Mouse (Mus musculus): Measurements from ENCODE around the gene Clec11a. TPM values are rescaled to one million over a fixed set of nuclear protein-coding genes. Genes with fewer than 3 reads are reported as not detected.

Gene Clec11a
- polyA plus RNA-seq, 1 experiment from 2014 or later = 6.0 TPM

DNA sequence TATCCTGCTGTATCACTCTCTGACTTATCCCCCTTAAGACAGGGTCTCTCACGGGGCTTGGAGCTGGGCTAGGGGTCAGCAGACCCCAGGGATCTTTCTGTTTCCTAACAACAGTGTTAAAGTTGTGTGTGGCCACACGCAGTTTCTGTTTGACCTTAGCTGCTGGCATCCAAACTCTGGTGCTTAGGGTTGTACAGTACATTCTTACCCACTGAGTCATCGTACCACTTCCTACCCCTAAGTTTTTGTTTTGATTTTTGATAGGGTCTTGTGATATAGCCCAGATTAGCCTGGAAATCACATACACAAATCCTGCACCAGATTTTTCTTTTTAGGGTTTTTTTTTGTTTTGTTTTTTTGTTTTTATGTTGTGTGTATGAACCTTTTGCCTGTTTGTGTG lies 25.6 kb upstream of the Clec11a start:
- ATAC-seq (replicated peaks; ENCODE audit: low FRiP score, low read depth) = no peak
- Histone ChIP-seq H3K9ac (ENCODE audit: low read depth, low read length) (no peak overlapping the region), H3K36me3 (ENCODE audit: insufficient read depth, low read length) (no peaks in the 10 kb centered on the region), H3K4me3 (replicated peaks; ENCODE audit: low read depth, low read length) (no peak overlapping the region), H3K27me3 (ENCODE audit: insufficient read depth, low read length) (peaks cover 17% of the 10 kb centered on the region), H3K9me3 (replicated peaks; ENCODE audit: low read length) (no peaks in the 10 kb centered on the region), H3K27ac (no peak overlapping the region), H3K4me2 (ENCODE audit: low read length) (no peak overlapping the region), H3K4me1 (replicated peaks; ENCODE audit: insufficient read depth, low read length) (no peaks in the 10 kb centered on the region; the same call in 1 of the 2 replicates)
- WGBS = 63% methylated on average over 3 of the region's 3 CpGs
- TF ChIP-seq CTCF (IDR thresholded peaks at IDR 0.05; ENCODE audit: low read depth) = no peak
- no peak for DNase-seq (ENCODE audit: low spot score)

DNA sequence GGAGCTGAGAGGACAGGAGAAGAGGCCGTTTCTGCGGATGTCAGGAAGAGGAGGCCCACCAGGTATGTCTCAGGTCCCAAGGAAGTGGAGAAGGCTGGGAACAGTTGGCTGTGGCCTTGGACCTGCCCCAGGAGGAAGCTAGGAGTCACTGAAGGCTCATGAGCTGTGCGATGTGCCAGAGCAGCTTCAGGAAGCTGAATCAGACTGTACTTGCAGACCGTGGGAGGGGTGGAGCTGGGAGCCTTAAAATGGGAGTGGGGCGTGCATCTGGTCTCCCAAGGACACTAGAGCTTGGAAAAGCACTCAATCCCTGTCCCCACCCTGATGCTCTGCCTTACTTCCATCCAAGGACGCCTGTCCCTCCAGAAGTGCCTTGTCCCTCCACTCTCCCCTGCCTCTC lies 19.9 kb upstream of the Clec11a start:
- no peaks in the 10 kb centered on the region for H3K4me1 ChIP-seq (replicated peaks; ENCODE audit: insufficient read depth, low read length)
- ATAC-seq (replicated peaks; ENCODE audit: low FRiP score, low read depth) = no peak
- H3K9ac ChIP-seq (ENCODE audit: low read depth, low read length) = no peak overlapping the region
- H3K36me3 ChIP-seq (ENCODE audit: insufficient read depth, low read length) = no peaks in the 10 kb centered on the region
- no peak for TF ChIP-seq CTCF (IDR thresholded peaks at IDR 0.05; ENCODE audit: low read depth)
- H3K27me3 ChIP-seq (ENCODE audit: insufficient read depth, low read length) = no peaks in the 10 kb centered on the region
- no peak overlapping the region for H3K27ac ChIP-seq
- DNase-seq (ENCODE audit: low spot score) = no peak
- WGBS = 34% methylated on average over 6 of the region's 6 CpGs
- H3K4me2 ChIP-seq (ENCODE audit: low read length) = no peak overlapping the region
- no peaks in the 10 kb centered on the region for H3K9me3 ChIP-seq (replicated peaks; ENCODE audit: low read length)
- H3K4me3 ChIP-seq (replicated peaks; ENCODE audit: low read depth, low read length) = no peak overlapping the region

GRCm38 (mm10) chr7:44322290-44322689 lies 15.6 kb upstream of the Clec11a start:
- Histone ChIP-seq H3K36me3 (ENCODE audit: insufficient read depth, low read length) (no peaks in the 10 kb centered on the region), H3K27me3 (ENCODE audit: insufficient read depth, low read length) (no peaks in the 10 kb centered on the region), H3K4me3 (replicated peaks; ENCODE audit: low read depth, low read length) (no peak overlapping the region), H3K9ac (ENCODE audit: low read depth, low read length) (no peak overlapping the region), H3K27ac (no peak overlapping the region), H3K4me1 (replicated peaks; ENCODE audit: insufficient read depth, low read length) (no peaks in the 10 kb centered on the region), H3K9me3 (replicated peaks; ENCODE audit: low read length) (no peaks in the 10 kb centered on the region), H3K4me2 (ENCODE audit: low read length) (no peak overlapping the region)
- 88% methylated on average over 1 of the region's 1 CpGs for WGBS
- ATAC-seq (replicated peaks; ENCODE audit: low FRiP score, low read depth) = no peak
- TF ChIP-seq CTCF (IDR thresholded peaks at IDR 0.05; ENCODE audit: low read depth) = no peak
- no peak for DNase-seq (ENCODE audit: low spot score)

GRCm38 (mm10) chr7:44320886-44321285 lies 14.2 kb upstream of the Clec11a start:
- TF ChIP-seq CTCF (IDR thresholded peaks at IDR 0.05; ENCODE audit: low read depth) = no peak
- no peak for DNase-seq (ENCODE audit: low spot score)
- Histone ChIP-seq H3K9me3 (replicated peaks; ENCODE audit: low read length) (no peaks in the 10 kb centered on the region), H3K4me3 (replicated peaks; ENCODE audit: low read depth, low read length) (no peak overlapping the region), H3K9ac (ENCODE audit: low read depth, low read length) (no peak overlapping the region), H3K4me2 (ENCODE audit: low read length) (no peak overlapping the region), H3K27me3 (ENCODE audit: insufficient read depth, low read length) (no peaks in the 10 kb centered on the region), H3K4me1 (replicated peaks; ENCODE audit: insufficient read depth, low read length) (no peaks in the 10 kb centered on the region), H3K27ac (no peak overlapping the region), H3K36me3 (ENCODE audit: insufficient read depth, low read length) (no peaks in the 10 kb centered on the region)
- ATAC-seq (replicated peaks; ENCODE audit: low FRiP score, low read depth) = no peak
- 58% methylated on average over 8 of the region's 8 CpGs for WGBS

DNA sequence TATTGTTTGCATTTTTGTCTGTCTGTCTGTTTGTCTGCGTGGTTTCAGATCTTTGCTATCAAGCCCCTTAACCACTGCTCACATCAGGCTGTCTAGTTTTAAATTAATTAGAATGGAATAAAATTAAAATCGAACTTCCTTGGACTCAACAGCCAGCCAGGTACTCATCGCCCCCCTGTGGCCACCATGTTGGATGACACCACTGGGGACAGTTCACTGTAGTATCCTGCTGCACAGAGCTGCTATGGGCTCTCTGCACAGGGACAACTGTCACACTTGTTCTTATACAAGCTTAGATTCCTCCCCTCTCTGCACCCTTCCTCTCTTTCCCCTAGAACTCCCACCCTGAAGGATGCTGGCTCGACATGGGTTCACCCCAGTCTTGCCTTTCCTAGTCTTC lies 11.2 kb upstream of the Clec11a start:
- no peaks in the 10 kb centered on the region for H3K36me3 ChIP-seq (ENCODE audit: insufficient read depth, low read length)
- H3K9ac ChIP-seq (ENCODE audit: low read depth, low read length) = no peak overlapping the region
- peak; percentile 71 for TF ChIP-seq CTCF (IDR thresholded peaks at IDR 0.05; ENCODE audit: low read depth)
- H3K9me3 ChIP-seq (replicated peaks; ENCODE audit: low read length) = no peaks in the 10 kb centered on the region
- H3K4me1 ChIP-seq (replicated peaks; ENCODE audit: insufficient read depth, low read length) = no peaks in the 10 kb centered on the region
- H3K4me3 ChIP-seq (replicated peaks; ENCODE audit: low read depth, low read length) = no peak overlapping the region
- no peak overlapping the region for H3K27ac ChIP-seq
- no peak overlapping the region for H3K4me2 ChIP-seq (ENCODE audit: low read length)
- 35% methylated on average over 4 of the region's 4 CpGs for WGBS
- no peaks in the 10 kb centered on the region for H3K27me3 ChIP-seq (ENCODE audit: insufficient read depth, low read length)
- ATAC-seq (replicated peaks; ENCODE audit: low FRiP score, low read depth) (no peak), DNase-seq (ENCODE audit: low spot score) (peak; percentile 40)

DNA sequence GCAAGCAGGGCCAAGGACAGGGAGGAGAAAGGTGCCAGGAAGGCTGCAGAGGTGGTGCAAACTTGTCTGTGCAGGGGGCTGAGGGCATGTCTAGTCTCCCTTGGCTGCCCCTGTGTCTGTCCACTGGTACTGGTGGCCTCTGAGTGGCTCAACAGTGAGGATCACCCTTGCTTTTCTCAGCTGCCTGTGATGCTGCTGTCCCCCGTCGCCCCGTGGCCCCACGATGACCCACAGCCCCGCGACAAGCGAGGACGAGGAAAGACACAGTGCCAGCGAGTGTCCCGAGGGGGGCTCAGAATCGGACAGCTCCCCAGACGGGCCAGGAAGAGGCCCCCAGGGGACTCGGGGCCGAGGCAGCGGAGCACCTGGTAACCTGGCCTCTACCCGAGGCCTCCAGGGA lies 5.8 kb upstream of the Clec11a start:
- no peak for DNase-seq (ENCODE audit: low spot score)
- WGBS = 56% methylated on average over 16 of the region's 16 CpGs
- no peak overlapping the region for H3K9ac ChIP-seq (ENCODE audit: low read depth, low read length)
- peaks cover 17% of the 10 kb centered on the region for H3K4me1 ChIP-seq (replicated peaks; ENCODE audit: insufficient read depth, low read length)
- H3K4me3 ChIP-seq (replicated peaks; ENCODE audit: low read depth, low read length) = no peak overlapping the region
- 0 out of 2 replicates have a peak, but pooled peaks cover 3% of the 10 kb centered on the region for H3K27me3 ChIP-seq (ENCODE audit: insufficient read depth, low read length)
- ATAC-seq (replicated peaks; ENCODE audit: low FRiP score, low read depth) = no peak
- no peak overlapping the region for H3K4me2 ChIP-seq (ENCODE audit: low read length)
- TF ChIP-seq CTCF (IDR thresholded peaks at IDR 0.05; ENCODE audit: low read depth) = no peak
- no peaks in the 10 kb centered on the region for H3K36me3 ChIP-seq (ENCODE audit: insufficient read depth, low read length)
- no peak overlapping the region for H3K27ac ChIP-seq
- no peaks in the 10 kb centered on the region for H3K9me3 ChIP-seq (replicated peaks; ENCODE audit: low read length)

DNA sequence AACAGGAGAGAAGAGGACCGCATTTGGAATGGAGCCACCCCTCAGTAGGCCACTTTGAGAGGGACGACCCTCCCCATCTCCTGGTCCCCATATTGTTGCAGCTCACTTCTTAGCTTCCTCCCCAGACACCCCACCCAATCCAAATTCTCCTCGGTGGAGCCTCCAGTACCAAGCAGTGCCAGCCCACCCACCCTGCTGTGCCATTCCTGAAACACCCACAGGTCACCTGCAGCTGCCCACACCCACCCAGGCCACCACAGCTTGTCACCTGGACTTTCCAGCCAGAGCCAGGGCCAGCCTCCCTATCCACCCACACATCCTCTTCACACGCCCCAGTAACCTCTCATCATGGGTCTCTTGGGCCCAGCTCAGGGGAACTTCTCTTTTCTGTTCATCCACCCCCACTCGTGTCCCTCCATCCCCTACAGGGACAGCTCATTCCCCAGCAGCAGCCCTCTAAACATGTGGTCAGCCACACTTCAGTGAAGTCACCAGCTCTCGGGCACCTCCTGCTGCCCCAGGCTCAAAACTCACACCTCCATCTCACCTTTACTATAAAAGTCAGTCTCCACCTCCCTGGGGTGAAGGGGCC lies 5.1 kb upstream of the Clec11a start:
- no peak overlapping the region for H3K9ac ChIP-seq (ENCODE audit: low read depth, low read length)
- WGBS = 6% methylated on average over 6 of the region's 6 CpGs
- H3K36me3 ChIP-seq (ENCODE audit: insufficient read depth, low read length) = no peaks in the 10 kb centered on the region
- H3K4me3 ChIP-seq (replicated peaks; ENCODE audit: low read depth, low read length) = no peak overlapping the region
- ATAC-seq (replicated peaks; ENCODE audit: low FRiP score, low read depth) = no peak
- no peaks in the 10 kb centered on the region for H3K9me3 ChIP-seq (replicated peaks; ENCODE audit: low read length)
- H3K4me1 ChIP-seq (replicated peaks; ENCODE audit: insufficient read depth, low read length) = peaks cover 17% of the 10 kb centered on the region
- peak; percentile 20 for DNase-seq (ENCODE audit: low spot score)
- TF ChIP-seq CTCF (IDR thresholded peaks at IDR 0.05; ENCODE audit: low read depth) = peak; percentile 49; the same call in 1 of the 2 replicates
- H3K27ac ChIP-seq = no peak overlapping the region
- H3K27me3 ChIP-seq (ENCODE audit: insufficient read depth, low read length) = 0 out of 2 replicates have a peak, but pooled peaks cover 3% of the 10 kb centered on the region
- peak overlapping the region; percentile 87 for H3K4me2 ChIP-seq (ENCODE audit: low read length)
